Mouse (Mus musculus): ENCODE data around the gene Slc35b1.

The Slc35b1 gene

DNA sequence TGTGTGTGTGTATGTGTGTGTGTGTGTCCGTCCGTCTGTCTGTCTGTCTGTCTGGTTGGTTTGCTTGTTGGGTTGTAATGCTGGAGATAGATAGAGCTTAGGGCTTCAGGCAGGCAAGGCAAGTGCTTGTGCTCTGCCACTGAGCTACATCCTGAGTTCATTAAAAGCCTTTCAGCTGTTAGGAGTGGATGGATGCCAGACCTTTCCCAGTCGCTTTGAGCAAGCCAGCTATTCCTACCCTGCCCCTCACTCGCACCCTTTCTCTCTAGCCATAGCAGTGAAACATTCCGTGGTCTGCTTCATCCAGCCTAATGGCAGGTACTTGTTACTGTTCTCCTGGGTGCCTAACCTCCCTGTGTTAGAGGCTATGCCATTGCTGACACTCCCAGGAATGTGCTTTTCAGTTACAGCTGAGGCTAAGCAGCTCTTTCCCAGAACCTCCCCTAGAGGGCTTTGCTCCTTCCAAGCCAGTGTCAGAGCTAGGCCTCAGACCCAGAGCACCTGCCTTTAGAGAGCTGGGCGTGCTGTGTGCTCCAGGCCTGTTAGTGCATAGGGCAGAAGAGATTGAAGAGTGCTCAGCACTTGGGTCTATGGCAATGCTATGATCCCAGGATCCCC lies 18.1 kb upstream of the Slc35b1 start:
- DNase-seq (ENCODE audit: low spot score): peak; percentile 60

DNA sequence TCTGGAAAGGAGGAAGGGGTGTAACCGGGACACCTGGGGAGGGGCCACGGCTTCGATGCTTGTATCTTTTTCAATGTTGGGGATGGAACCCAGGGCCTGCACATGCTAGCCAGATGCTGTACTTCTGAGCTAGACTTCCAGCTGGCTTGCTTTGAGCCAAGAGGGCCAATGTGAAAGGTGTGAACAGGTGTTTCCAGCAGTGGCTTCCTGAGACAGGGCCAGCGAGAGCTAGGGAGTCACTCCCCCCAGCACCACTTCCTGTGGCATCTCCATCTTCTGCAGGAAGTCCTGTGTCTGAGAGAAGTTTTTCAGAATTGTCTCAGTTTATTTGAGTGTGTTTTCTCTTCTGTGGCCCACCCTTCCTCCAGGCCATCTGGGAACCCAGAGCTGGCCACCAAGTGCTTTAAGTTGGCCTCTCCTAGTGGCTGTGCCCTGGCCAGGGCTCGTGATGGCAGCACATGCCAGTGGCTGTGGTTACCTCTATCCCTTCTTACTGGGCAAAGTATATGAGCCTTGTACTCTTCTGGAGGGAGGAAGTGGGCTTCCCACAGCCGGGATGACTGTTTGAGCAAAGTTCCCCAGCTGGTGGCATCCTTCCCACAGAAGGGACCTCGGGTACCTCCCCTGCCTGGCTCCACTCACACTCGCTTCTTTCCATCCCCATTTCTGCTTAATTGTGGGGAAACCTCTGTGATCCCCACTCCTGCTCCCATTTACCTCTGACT lies 17.3 kb upstream of the Slc35b1 start:
- no peak for DNase-seq (ENCODE audit: low spot score)

DNA sequence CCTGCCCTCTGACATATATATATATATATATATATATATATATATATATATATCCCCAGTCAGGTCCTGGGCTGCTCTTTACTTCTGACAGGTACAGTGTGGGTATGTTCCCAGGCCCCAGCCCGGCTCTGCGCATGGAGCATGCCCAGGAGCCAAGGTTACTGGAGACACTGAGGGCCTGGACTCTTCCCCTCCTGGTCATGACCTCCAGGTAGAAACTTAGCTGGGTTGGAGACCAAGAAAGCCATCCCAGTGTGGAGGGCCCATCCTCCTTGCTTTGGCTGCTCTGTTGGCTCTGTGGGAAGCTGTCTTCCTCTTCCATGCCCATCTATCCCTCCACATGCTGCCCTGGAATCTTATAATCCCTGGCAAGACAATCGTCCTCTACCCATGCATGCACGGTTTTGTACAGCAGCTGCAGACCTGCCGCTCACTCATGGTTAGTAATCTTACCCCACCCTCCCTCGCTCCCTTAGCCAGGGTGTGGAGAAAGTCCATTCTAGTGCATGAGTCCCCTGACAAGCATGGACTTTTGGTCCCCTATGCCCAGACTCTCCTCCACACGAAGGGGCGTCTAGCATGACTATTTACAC lies 16.2 kb upstream of the Slc35b1 start:
- no peak for DNase-seq (ENCODE audit: low spot score)

DNA sequence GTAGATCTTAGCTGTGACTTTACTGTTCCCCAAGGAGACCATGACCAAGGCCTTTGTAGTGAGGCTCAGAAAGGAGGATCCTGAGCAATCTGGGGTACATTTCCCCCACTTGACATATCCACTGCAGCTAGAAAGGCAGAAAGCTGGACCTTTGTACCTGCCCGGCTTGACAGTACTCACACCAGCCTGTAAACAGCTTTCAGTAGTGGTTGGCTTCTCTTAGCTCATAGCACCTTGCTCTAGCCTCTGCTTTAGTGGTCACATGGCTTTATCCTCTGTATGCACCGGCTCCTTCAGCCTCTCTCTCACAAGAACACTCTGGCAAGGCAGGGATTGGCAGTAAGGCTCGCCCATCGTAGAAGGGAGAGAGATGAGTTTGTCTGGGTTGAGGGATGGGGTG lies 15.6 kb upstream of the Slc35b1 start:
- no peak for DNase-seq (ENCODE audit: low spot score)

DNA sequence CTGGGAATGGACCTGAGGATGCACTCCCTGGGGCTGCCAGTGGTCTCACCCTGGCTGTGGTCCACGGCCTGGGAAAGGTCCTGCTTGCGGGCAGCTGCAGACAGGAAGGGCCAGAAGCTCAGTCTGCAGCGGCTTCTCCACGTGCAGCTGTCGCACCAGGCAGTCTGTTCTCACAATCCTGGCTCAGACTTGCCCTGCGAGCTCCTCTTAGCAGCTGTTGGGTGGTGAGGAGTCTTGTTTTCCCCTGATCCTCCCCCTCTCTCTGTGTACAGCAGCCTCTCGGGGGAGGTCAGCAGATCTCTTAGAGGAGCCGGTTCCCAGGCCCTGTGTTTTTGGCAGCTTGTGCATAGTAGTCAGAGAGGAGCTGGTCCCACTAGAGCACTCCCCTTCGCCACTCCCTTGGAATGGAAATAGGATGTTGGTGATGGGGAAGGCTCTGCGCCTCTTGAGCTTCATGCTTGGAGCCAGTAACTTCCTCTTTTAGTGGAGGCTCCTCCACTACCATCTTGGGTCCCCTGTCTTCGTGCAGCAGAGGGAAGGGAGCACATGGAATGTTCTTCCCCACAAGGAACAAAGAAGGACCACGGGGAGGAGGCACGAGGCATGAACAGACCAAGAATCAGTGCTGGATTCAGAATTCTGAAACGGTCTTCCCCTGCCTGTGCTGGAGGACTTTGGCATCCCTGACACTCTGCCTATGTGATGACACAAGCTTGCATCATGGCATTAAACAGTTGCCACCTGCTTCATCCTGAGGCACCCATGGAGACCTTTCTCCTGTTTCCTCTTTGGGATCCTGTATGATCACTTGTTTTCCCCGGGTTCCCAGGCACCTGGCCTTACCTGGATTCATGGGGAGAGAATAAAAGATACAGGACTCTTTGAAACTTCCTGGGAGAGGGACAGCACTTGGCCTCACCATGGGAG lies 14.3 kb upstream of the Slc35b1 start:
- peak; percentile 72 for DNase-seq (ENCODE audit: low spot score)

DNA sequence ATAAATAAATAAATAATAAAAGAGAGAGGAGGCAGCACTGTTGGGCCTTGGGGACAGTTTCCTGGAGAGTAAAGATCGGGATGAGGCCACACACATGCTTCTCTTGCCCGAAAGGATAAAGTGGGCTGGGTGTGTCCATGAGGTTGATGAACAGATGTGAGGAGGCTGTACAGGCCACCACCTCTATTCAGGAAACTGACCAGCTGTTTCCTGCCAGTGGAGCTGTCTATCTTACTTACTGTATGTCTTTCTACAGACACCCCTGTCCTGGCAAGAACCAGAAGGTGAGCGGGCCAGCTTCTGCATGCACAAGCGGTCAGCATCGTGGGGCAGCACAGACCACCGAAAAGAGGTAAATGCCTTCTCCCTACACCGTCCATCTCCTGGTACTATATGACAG lies 13.3 kb upstream of the Slc35b1 start:
- DNase-seq (ENCODE audit: low spot score): no peak

DNA sequence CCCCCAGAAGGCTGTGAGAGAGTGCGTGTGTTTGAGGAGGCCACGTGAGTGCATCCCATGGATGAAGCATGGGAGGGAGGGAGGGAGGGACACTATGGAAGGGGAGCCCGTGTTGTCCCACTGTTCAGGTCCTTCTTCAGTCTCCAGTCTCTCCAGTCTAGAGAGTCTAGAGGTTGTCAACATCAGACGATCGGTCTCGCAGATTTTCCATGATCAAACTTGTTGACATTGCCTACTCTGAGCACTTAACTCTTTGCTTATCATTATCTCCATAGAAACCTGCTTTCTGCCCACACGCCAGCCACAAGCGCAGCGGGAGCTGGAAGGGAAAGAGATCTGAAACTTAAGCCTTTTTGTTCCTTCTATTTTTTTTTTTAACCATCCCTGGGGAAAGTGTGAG lies 5.6 kb upstream of the Slc35b1 start:
- no peak for DNase-seq (ENCODE audit: low spot score)

DNA sequence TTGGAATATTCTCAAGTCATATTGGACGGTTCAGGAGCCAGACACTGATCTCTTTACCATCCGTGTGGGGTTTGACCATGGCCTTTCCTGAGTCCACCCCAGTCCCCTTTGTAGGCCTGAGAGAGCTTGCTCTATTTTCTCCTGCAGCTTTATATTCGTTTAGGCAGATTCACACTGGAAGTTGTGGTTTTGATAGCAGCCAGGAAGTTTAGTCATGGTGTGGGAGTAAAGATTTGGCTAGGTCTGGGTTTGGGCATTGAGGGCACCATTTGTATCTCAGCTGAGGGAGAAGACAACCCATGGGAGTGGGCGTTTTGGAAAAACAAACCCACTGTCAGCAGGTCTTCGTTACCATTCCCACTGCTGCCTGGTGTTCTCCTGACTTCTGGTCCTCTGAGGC lies 4.9 kb upstream of the Slc35b1 start:
- DNase-seq (ENCODE audit: low spot score): no peak

DNA sequence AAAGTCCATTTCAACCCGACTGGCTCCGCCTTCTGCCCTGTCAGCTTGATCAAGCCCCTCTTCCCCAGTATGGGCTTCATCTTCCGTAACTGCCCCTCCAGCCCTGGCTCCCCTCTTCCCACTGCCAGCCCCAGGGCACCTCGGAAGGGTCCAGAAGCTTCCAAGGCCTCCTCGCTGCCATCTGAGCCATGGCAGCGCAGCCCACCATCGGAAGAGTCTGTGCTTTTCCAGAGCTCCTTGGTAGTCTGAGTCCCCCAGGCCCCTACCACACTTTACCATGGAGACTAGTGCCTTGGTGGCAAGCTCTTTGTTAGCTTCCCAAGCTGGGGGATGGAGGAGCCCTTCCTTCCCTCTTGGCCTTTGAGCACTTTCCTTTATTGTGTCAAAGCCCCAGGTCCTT lies 3.8 kb upstream of the Slc35b1 start:
- no peak for DNase-seq (ENCODE audit: low spot score)

DNA sequence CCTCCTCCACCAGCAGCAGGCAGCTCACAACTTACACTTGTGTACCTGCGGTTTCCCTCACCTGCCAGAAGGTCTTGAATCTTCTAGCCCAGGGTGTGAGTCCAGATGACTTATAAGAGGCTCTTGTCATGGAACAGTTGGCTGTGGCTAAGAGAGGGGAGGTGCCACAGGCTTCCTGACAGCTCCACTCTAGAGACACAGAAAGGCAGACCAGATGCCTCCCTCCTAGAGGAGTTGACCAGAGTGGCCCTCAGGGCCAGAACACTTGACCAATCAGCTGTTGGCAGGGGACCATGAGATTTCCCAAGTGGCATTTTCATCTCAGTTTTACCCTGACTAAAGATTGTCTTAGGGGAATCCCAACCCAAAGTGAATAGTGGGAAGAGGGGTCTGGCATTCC lies 3.3 kb upstream of the Slc35b1 start:
- peak; percentile 65 for DNase-seq (ENCODE audit: low spot score)

DNA sequence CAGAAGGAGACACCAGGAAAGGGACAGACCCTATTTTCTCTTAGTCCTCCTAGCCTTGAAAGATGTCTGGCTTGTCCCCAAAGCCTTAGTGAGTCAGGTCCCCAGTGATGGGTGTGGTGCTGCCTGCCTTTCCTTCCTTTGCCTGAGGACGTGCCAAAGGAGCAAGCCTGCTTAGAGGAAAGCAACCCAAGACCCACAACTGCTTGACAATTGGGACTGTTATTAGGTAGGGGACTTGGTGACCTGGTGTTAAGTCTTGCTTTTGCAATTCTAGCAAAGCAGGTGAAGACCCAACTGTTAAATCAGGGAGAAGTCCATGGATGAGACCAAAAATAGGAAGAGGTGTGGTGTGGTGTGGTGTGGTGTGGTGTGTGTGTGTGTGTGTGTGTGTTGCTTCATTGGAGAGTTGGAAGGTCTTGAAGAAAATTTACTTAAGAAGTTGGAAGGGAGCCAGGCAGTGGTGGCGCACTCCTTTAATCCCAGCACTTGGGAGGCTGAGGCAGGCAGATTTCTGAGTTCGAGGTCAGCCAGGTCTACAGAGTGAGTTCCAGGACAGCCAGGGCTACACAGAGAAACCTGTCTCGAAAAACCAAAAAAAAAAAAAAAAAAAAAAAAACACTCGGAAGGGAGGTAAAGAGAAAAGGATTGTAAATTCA lies 1.0 kb upstream of the Slc35b1 start:
- DNase-seq (ENCODE audit: low spot score): no peak

DNA sequence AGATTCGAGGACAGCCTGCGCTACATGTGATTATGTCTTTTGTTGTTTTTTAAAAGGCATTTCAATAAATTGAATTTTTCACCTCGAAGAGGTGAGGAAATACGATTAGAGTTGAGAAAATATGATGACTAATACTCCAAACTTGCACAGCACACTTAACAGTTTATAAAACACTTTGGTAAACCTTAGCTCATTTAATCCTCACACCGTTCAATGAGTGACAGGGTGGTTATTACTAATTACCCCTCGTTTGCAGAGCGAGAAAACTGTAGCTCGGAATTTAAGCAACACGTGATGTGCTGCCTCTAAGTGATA lies 531 bp upstream of the Slc35b1 start:
- no peak for DNase-seq (ENCODE audit: low spot score)

DNA sequence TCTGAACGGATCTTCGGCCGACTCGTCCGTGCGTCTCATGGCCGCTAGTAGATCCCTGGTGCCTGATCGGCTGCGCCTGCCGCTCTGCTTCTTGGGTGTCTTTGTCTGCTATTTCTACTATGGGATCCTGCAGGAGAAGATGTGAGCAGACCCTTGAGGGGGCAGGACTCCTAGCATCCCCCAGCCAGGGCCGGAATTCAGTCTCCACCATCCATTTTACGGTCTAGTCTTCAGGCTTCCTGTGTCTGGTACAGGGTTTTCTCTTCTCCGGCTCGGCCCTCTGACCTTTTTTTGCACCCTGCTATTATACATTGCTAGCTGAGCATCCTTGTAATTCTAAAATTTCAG lies 455 bp downstream of the Slc35b1 start:
- no peak for DNase-seq (ENCODE audit: low spot score)

DNA sequence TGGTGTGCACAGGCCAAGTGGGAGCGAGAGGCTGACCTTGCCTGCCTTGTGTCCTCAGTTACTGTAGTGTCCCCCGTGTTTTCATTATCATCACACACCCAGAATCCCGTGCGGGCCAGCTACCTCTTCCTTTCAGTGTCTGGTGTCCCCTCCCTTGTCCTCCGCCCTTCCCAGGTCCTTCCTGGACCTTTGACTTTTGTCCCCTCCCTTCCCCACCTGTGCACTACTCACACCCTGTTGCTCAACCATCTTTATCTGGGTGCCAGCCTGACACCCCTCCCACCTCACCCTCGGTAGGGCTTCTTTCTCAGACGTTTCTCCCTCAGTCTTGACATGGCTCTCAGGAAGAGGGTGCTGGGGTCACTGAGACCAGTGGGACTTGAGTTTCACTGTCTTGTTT lies 2.9 kb downstream of the Slc35b1 start:
- DNase-seq (ENCODE audit: low spot score): no peak

DNA sequence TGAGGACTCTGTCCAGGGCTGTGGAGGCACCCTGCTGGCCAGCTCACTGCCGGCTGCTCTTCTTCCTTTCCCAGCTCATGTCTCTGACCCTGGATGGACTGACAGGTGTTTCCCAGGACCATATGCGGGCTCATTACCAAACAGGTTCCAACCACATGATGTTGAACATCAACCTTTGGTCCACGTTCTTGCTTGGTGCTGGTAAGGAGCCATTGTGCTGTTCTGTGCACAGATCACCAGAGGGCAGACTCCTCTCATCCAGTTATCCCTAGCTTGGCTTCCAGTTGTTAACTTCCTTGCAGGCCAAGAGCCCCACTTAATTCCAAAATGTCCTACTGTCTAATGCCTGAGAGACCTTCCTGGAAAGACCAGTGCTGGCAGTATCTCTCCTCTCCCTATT lies 4.5 kb downstream of the Slc35b1 start:
- DNase-seq (ENCODE audit: low spot score): peak; percentile 64

DNA sequence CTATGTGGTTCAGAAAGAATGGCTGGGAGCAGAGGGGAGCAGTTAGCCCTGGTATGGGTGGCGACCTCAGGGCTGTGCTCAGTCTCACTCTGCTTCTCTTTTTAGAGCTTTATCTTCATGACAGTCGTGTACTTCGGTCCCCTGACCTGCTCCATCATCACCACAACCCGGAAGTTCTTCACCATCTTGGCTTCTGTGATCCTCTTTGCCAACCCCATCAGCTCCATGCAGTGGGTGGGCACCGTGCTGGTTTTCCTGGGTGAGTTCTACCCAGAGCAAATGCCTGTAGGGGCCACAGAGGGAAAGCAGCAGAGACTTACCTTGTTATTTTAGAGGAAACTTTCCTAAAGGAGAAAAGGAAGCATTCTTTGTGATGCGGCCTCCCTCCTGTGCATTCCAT lies 5.9 kb downstream of the Slc35b1 start:
- no peak for DNase-seq (ENCODE audit: low spot score)

DNA sequence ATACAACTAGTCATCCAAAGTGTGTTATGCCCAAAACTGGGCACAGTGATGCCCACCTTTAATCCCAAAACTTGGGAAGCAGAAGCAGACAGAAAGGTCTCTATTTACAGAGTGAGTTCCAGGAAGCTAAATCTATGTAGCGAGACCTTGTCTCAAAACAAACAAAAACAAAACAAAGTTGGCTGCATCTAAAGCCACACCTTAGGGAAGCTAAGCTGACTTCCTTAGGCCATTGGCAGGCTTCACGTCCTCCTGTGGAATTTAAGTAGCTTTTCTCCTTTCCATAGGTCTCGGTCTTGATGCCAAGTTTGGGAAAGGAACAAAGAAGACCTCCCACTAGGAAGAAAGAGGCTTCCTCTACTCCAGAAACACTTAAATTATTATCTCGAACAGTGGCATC lies 6.7 kb downstream of the Slc35b1 start:
- DNase-seq (ENCODE audit: low spot score): no peak

DNA sequence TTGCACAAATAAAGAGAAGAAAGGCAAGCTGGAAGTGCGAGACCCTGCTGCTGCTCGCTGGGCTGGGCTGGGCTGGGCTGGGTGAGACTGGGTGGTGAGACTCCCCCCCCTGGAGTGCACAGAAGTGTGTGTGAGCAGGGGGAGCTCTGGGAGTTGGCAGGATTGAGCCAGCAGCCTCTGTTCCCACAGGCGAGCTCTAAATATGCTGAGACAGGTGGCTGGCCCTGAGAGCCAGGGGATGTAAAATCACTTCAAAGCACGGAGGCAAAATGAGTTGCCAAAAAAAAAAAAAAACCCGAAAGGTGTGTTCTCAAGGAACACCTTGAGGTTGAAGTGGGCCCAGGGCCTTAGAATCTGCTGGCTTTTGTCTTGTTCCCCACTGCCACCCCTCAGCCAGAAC lies 7.3 kb downstream of the Slc35b1 start:
- no peak for DNase-seq (ENCODE audit: low spot score)

DNA sequence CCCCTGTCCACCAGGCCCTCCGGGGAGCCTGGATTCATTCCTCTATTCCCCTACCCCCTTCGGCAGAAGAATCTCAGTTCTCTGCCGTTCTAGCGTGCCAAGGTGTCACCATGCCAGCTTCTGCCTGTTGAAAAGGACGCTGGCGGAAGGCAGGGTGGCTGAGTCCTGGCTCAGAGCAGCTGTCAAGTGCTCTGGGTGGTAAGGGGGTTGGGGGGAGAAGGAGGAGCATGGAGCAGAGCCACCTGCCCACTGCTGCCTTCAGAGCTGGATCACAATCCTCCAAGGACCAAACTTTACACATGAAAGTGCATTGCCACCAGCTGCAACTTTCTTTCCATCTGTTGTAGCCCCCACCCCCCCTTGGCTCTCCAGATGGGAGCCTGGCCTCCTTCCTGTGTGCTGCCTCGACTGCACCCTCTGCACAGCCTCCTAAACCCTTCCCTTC lies 7.8 kb downstream of the Slc35b1 start:
- no peak for DNase-seq (ENCODE audit: low spot score)

DNA sequence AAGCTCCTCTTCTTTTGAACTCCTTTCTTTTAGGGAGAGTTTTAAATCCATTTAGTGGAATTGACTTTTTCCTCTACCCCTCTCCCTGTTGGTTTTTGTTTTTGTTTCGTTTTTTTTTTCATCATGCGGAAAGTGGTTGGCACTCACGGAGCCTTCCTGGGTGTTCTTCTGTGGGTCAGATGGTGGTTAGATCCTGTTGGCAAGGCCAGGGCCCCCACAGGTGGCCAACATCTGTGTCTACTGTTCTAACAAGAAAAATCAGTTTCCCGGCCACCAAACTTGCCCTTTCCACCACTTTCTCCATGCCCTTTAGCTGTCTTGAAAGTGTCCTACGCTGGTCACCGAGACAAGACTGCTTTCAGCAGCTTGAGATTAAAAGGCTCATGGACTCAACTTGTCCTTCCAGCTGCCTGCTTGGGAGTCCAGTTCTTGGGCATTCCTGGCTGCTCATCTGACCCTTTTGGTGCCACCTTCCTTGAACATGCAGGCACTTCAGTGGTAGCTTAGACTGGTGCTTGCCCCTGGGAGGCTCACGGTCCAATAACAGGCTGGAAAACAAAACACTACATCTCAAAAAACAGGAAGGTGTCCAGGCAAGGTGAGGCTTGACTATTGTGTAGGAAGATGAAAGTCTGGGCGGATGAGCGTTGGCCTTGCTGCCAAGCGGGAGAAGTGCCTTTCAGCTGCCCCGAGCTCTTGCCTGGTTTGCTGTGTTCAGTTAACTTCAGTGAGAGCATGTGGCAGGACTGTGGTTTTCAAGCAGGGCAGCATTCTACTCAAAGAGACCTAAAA lies 8.4 kb downstream of the Slc35b1 start:
- DNase-seq (ENCODE audit: low spot score): peak; percentile 42

DNA sequence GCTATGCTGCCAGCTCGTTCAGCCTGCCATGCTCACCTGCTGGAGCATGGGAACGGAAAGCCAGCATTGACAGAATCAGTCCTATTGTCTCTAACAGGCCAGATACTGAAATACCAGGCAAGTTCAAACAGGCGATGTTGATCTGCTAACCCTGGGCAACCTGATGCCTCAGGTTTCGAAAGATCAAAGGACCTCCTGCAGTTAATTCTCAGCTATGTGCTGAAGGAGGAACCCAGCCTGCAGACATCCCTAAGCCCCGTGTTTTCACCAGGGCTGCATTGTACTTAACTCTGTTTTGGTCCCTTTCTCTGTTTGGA lies 9.0 kb downstream of the Slc35b1 start:
- no peak for DNase-seq (ENCODE audit: low spot score)

DNA sequence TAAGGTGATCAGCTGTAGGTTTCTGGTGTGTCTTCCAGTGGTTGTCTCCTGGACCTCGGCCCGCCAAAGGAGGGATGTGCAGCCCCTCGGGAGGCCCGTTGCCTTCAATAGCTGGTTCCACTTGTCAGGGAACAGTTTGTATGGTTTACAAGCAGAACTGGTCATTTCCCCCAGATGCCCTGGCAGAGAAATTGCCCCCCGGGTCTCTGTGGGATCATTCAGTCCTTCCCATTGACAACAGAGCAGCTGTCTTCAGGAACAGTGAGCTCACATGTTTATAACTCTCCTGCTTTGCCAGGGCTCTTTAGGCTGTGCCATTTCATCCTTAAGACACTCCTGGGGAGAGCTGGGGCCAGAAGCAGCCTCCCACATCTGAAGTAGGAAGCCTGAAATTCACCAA lies 9.6 kb downstream of the Slc35b1 start:
- no peak for DNase-seq (ENCODE audit: low spot score)

Data from adipocyte (in vitro differentiated cells).